Mouse (Mus musculus) midbrain, embryonic 12.5 days (tissue): ENCODE measurements around the gene Gpr108. TPM values are rescaled to one million over a fixed set of nuclear protein-coding genes. Genes with fewer than 3 reads are reported as not detected.

Experiments
- ATAC-seq: fragments of 200-750 bp; cut with Nextera tagmentation; 2 replicates; pipeline ENCODE4 v1.8.0; 2017; ENCODE audit warnings: low read depth, moderate TSS enrichment, moderate library complexity; ENCODE audit not compliant: low FRiP score
- H3K27ac ChIP-seq: fragments of 300-500 bp; sonication (generic); replicated peaks from 2 replicates; pipeline ENCODE4 v1.5.1; 2016; ENCODE audit warnings: mild to moderate bottlenecking
- H3K27me3 ChIP-seq: fragments of 300-500 bp; sonication (generic); 2 replicates; pipeline ENCODE4 v1.6.1; 2016; ENCODE audit warnings: mild to moderate bottlenecking
- H3K36me3 ChIP-seq: fragments of 300-500 bp; sonication (generic); 2 replicates; pipeline ENCODE4 v1.6.1; 2016
- H3K4me1 ChIP-seq: fragments of 300-500 bp; sonication (generic); 2 replicates; pipeline ENCODE4 v1.6.1; 2016
- H3K4me2 ChIP-seq: fragments of 300-500 bp; sonication (generic); replicated peaks from 2 replicates; pipeline ENCODE4 v1.6.1; 2016; ENCODE audit warnings: mild to moderate bottlenecking, moderate library complexity
- H3K4me3 ChIP-seq: fragments of 300-500 bp; sonication (generic); 2 replicates; pipeline ENCODE4 v1.5.1; 2016; ENCODE audit warnings: mild to moderate bottlenecking
- H3K9ac ChIP-seq: fragments of 300-500 bp; sonication (generic); replicated peaks from 2 replicates; pipeline ENCODE4 v1.6.1; 2016; ENCODE audit warnings: mild to moderate bottlenecking, moderate library complexity
- H3K9me3 ChIP-seq: fragments of 300-500 bp; sonication (generic); 2 replicates; pipeline ENCODE4 v1.6.1; 2016; ENCODE audit warnings: mild to moderate bottlenecking
- WGBS: fragments of 180-500 bp; shearing (Covaris S2); methylation state at CpG from one replicate; pipeline ENCODE4 v1.1.7; 2016; 5-methylcytosine and 5-hydroxymethylcytosine counted together
- microRNA-seq: library from miRNA; unstranded; fragments of <30 nt; microRNA quantifications from one replicate; pipeline ENCODE4, GENCODE M21; 2017
- polyA plus RNA-seq: library from polyadenylated mRNA; unstranded; fragments of >200 nt; fragmentation: Nextera tagmentation; extraction: Ambion mirVana; gene quantifications from 2 replicates; pipeline ENCODE4 v1.2.1, GENCODE M21; 2016

Gene Gpr108
- polyA plus RNA-seq, 1 experiment from 2014 or later: 24.5 TPM

DNA sequence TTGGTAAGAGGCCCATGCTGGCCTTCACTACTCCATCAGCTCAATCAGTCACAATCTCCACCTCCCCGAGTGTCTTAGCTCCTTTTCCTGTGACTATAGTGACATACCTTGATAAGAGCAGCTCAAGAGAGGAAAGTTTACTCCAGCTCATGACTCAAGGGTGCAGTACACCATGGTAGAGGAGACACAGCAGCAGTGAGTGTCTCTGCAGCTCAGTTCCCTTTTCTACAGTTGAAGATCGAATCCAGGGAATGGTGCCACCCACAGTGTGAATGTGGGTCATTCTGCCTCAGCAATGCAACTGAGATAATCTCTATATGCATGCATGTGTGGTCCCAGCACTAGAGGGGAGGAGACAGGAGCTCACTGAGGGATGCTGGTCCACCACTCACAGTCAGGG lies 62.6 kb downstream of the Gpr108 start:
- Histone ChIP-seq H3K9ac (no peak overlapping the region), H3K9me3 (no peaks in the 10 kb centered on the region), H3K4me3 (no peak overlapping the region), H3K36me3 (no peaks in the 10 kb centered on the region), H3K4me1 (no peaks in the 10 kb centered on the region), H3K27me3 (no peaks in the 10 kb centered on the region), H3K27ac (no peak overlapping the region), H3K4me2 (no peak overlapping the region)
- ATAC-seq: no peak
- WGBS: 78% methylated on average over 2 of the region's 2 CpGs

Small RNAs within 50 kb of the gene (microRNA-seq; reads per million reads assigned to microRNA genes)
- gene Mir6978: not detected

Other genes with a start within 250 kb of the Gpr108 start
- 0.87 TPM in 1 of 2 replicates, not detected in the other for gene Pspn, start 248.4 kb downstream of the Gpr108 start, polyA plus RNA-seq
- gene Gtf2f1, start 237.2 kb downstream of the Gpr108 start, polyA plus RNA-seq: 68.6 and 72.9 TPM in 2 replicates
- gene Gm17949, start 237.0 kb downstream of the Gpr108 start, polyA plus RNA-seq: 0.34 and 0.72 TPM in 2 replicates
- 62.7 and 85.4 TPM in 2 replicates for gene Khsrp, start 216.9 kb downstream of the Gpr108 start, polyA plus RNA-seq
- 0.19 TPM in 1 of 2 replicates, not detected in the other for gene Slc25a41, start 206.8 kb downstream of the Gpr108 start, polyA plus RNA-seq
- gene Crb3, start 189.3 kb downstream of the Gpr108 start, polyA plus RNA-seq: 0.31 and 1.5 TPM in 2 replicates
- 19.0 and 22.3 TPM in 2 replicates for gene Slc25a23, start 188.6 kb downstream of the Gpr108 start, polyA plus RNA-seq
- gene Dennd1c, start 169.9 kb downstream of the Gpr108 start, polyA plus RNA-seq: 2.4 and 3.3 TPM in 2 replicates
- 189 and 205 TPM in 2 replicates for gene Tubb4a, start 160.7 kb downstream of the Gpr108 start, polyA plus RNA-seq
- 6.9 and 7.8 TPM in 2 replicates for gene Tnfsf9, start 143.1 kb downstream of the Gpr108 start, polyA plus RNA-seq
- gene Cd70, start 98.7 kb downstream of the Gpr108 start, polyA plus RNA-seq: 0.29 and 0.38 TPM in 2 replicates
- 0.09 TPM in 1 of 2 replicates, not detected in the other for gene Tnfsf14, start 54.3 kb downstream of the Gpr108 start, polyA plus RNA-seq
- 0.50 and 0.64 TPM in 2 replicates for gene C3, start 20.3 kb downstream of the Gpr108 start, polyA plus RNA-seq
- 23.5 and 26.6 TPM in 2 replicates for gene Trip10, start 1.0 kb upstream of the Gpr108 start, polyA plus RNA-seq
- gene Vav1, start 30.7 kb upstream of the Gpr108 start, polyA plus RNA-seq: 2.0 and 2.1 TPM in 2 replicates
- 4.9 and 5.5 TPM in 2 replicates for gene Adgre1, start 110.2 kb upstream of the Gpr108 start, polyA plus RNA-seq